Mouse (Mus musculus) forebrain, embryonic 15.5 days (tissue): ENCODE data around the gene 1190005I06Rik. TPM values are rescaled to one million over a fixed set of nuclear protein-coding genes. Genes with fewer than 3 reads are reported as not detected.

Experiments
- ATAC-seq: fragments of 200-750 bp; cut with Nextera tagmentation; replicated peaks from 2 replicates; pipeline ENCODE4 v1.8.0; 2017; ENCODE audit warnings: mild to moderate bottlenecking, moderate TSS enrichment, moderate library complexity
- H3K27ac ChIP-seq: fragments of 300-500 bp; sonication (generic); replicated peaks from 2 replicates; pipeline ENCODE4 v1.5.1; 2015; ENCODE audit warnings: mild to moderate bottlenecking, inconsistent platforms
- H3K27me3 ChIP-seq: fragments of 300-500 bp; sonication (generic); 2 replicates; pipeline ENCODE4 v1.6.1; 2015; ENCODE audit warnings: inconsistent platforms
- H3K36me3 ChIP-seq: fragments of 300-500 bp; sonication (generic); 2 replicates; pipeline ENCODE4 v1.6.1; 2015; ENCODE audit warnings: mild to moderate bottlenecking, inconsistent platforms
- H3K4me1 ChIP-seq: fragments of 300-500 bp; sonication (generic); 2 replicates; pipeline ENCODE4 v1.6.1; 2015; ENCODE audit warnings: inconsistent platforms
- H3K4me2 ChIP-seq: fragments of 300-500 bp; sonication (generic); replicated peaks from 2 replicates; pipeline ENCODE4 v1.6.1; 2015; ENCODE audit warnings: mild to moderate bottlenecking, inconsistent platforms
- H3K4me3 ChIP-seq: fragments of 300-500 bp; sonication (generic); 2 replicates; pipeline ENCODE4 v1.5.1; 2015; ENCODE audit warnings: mild to moderate bottlenecking, inconsistent platforms
- H3K9ac ChIP-seq: fragments of 300-500 bp; sonication (generic); replicated peaks from 2 replicates; pipeline ENCODE4 v1.6.1; 2015; ENCODE audit warnings: mild to moderate bottlenecking, inconsistent platforms
- H3K9me3 ChIP-seq: fragments of 300-500 bp; sonication (generic); 2 replicates; pipeline ENCODE4 v1.6.1; 2016; ENCODE audit warnings: inconsistent platforms
- WGBS: fragments of 180-500 bp; shearing (Covaris S2); methylation state at CpG from one replicate; pipeline ENCODE4 v1.1.7; 2015; ENCODE audit warnings: mixed read lengths; 5-methylcytosine and 5-hydroxymethylcytosine counted together
- polyA plus RNA-seq: library from polyadenylated mRNA; unstranded; fragments of >200 nt; fragmentation: Nextera tagmentation; extraction: Ambion mirVana; gene quantifications from 2 replicates; pipeline ENCODE4 v1.2.1, GENCODE M21; 2015

The 1190005I06Rik gene
- polyA plus RNA-seq, 1 experiment from 2014 or later, result 11.3 TPM

DNA sequence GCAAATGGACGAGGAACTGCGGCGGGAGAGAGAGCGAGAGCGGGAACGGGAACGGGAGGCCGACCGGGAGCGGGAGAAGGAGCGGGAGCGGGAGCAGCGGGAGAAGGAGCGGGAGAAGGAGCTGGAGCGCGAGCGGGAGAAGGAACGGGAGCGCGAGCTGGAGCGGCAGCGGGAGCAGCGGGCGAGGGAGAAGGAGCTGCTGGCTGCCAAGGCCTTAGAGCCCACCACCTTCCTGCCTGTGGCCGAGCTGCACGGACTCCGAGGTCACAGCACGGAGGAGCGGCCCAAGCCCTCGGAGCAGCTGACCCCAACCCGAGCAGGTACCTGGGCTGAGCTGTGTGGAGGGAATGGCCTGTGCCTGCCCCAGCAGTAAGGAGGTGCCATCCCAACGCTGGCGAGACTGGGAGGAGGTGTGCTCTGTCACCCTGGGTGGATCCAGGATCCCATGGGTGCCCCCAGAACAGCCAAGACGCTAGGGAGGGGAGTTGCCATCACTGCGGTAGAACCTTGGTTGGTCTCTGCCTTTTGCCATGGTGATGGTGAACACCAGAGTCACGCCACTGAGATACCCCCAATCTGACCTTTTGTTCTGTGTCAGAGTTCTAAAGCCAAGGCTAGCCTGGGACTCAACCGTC lies 79.2 kb downstream of the 1190005I06Rik start:
- peaks cover 55% of the 10 kb centered on the region for H3K36me3 ChIP-seq
- H3K4me2 ChIP-seq, result no peak overlapping the region
- WGBS, result 97% methylated on average over 37 of the region's 37 CpGs
- H3K4me3 ChIP-seq, result no peak overlapping the region
- H3K27ac ChIP-seq, result no peak overlapping the region
- no peak for ATAC-seq
- peaks cover 46% of the 10 kb centered on the region for H3K4me1 ChIP-seq
- no peaks in the 10 kb centered on the region for H3K27me3 ChIP-seq
- no peaks in the 10 kb centered on the region for H3K9me3 ChIP-seq
- H3K9ac ChIP-seq, result no peak overlapping the region

DNA sequence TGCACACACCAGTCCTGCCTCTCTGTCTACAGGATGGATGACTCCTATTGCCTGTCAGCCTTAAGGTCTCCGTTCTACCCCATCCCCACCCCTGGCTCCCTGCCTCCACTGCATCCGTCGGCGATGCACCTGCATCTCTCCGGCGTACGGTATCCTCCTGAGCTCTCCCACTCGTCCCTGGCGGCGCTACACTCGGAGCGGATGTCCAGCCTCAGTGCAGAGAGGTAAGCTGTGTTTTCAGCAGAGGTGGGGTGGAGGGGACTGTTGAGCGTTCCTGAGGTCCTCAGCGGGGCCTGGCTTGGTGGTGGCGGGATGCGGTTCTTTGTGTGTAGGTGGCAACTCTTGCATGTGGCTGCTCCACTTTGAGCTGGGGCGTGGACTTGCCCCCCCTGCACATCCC lies 79.7 kb downstream of the 1190005I06Rik start:
- no peak overlapping the region for H3K4me3 ChIP-seq
- peaks cover 49% of the 10 kb centered on the region for H3K36me3 ChIP-seq
- no peaks in the 10 kb centered on the region for H3K27me3 ChIP-seq
- no peaks in the 10 kb centered on the region for H3K9me3 ChIP-seq
- no peak for ATAC-seq
- WGBS, result 93% methylated on average over 17 of the region's 17 CpGs
- peaks cover 51% of the 10 kb centered on the region for H3K4me1 ChIP-seq
- no peak overlapping the region for H3K9ac ChIP-seq
- no peak overlapping the region for H3K4me2 ChIP-seq
- no peak overlapping the region for H3K27ac ChIP-seq

DNA sequence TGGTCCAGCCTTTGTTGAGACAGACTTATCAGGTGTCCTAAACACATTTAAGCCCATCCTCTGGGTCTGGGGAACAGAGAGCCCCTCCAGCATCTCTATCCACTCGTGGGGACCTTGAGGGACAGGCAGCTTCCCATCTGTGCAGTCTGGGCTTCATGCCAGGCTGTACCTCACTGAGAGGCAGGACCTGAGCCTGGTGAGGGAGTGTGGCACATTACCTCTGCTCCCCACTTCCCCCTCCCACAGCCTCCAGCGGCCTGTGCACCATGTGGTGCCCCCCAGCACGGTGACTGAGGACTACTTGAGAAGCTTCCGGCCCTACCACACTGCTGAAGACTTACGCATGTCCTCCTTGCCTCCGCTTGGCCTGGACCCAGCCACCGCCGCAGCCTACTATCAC lies 80.8 kb downstream of the 1190005I06Rik start:
- H3K4me3 ChIP-seq, result no peak overlapping the region
- peaks cover 62% of the 10 kb centered on the region for H3K4me1 ChIP-seq
- no peaks in the 10 kb centered on the region for H3K9me3 ChIP-seq
- no peak overlapping the region for H3K9ac ChIP-seq
- H3K27me3 ChIP-seq, result no peaks in the 10 kb centered on the region
- 74% methylated on average over 8 of the region's 8 CpGs for WGBS
- peaks cover 39% of the 10 kb centered on the region for H3K36me3 ChIP-seq
- no peak for ATAC-seq
- peak overlapping the region; percentile 81; the same call in 1 of the 2 replicates for H3K27ac ChIP-seq
- no peak overlapping the region for H3K4me2 ChIP-seq

DNA sequence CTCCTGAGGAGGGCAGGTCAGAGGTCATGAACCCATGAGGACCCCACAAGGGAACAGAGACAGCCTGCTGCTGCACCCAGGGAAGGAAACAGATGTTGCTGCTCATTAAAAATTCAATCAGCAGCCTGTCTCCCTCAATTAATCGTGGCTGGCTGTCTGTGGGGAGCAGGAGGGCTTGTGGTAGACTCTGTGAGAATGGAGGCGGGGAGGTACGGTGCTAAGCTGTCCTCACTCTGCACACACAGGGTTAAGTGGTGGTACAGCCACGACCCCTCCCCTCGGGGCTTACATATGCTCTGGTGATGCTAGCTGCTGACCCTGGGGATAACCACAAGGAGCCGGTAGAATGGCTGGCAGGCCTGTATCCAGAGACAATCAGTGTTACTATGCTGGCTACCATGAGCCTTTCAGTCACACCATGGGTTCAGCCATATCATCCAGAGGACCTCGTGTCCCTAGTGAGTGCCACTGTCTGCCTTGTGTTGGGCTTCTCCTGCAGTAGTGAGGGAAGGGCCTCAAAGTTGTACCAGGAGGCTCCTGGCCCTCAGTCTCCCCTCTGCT lies 82.2 kb downstream of the 1190005I06Rik start:
- Histone ChIP-seq H3K4me2 (no peak overlapping the region), H3K4me3 (no peak overlapping the region), H3K27me3 (no peaks in the 10 kb centered on the region), H3K4me1 (peaks cover 71% of the 10 kb centered on the region), H3K9ac (no peak overlapping the region), H3K9me3 (no peaks in the 10 kb centered on the region), H3K27ac (peak overlapping the region; percentile 81), H3K36me3 (peaks cover 31% of the 10 kb centered on the region)
- WGBS, result 13% methylated on average over 7 of the region's 7 CpGs
- no peak for ATAC-seq

DNA sequence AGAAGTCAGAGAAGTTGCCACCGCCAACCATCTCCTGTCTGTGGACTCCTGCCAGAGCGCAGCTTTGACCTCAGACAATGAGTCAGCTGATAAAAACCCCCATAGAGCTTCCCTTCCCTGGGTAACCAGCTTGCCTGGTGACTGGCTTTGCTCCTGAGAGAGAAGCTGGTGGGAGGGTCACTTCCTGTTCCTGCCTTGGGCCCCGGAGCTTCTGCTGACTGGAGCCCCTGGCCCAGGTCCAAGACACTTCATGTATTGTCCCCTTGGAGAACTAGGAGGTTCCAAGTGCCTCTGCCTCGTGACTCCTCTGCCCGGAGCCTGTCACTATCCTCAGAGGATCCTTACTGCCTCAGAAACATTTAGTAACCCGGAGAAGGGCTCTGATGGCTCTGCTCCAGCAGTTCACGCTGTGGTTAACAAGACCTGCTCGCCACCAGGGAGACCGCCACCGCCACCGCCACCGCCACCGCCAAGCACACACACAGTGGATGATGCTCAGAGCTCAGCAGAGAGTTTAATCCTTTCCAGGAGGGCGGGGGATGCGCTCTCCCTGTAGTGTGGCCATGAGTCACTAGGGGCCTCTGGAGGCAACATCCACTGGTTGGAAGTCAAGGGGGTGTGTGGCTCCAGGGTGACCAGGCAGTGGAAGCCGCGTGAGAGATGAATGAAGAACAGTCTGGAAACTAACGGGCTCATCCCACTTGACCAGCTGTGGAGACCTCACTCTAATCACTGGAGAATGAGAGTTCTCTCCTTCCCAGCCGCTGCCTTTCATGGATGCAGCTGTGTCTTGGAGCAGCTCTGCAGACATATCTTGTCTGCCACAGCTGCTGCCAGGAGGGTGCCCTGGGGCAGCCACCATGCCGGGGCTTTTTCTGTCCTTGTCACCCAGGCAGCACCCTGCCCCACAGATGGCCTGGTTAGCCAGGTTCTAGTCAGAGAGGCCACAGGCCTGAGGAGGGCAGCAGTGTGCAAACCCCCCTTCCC lies 83.3 kb downstream of the 1190005I06Rik start:
- Histone ChIP-seq H3K27ac (peak overlapping the region; percentile 81), H3K4me1 (peaks cover 79% of the 10 kb centered on the region), H3K9me3 (no peaks in the 10 kb centered on the region), H3K4me3 (no peak overlapping the region), H3K4me2 (no peak overlapping the region), H3K27me3 (no peaks in the 10 kb centered on the region), H3K9ac (no peak overlapping the region), H3K36me3 (peaks cover 23% of the 10 kb centered on the region)
- no peak for ATAC-seq
- 9% methylated on average over 20 of the region's 20 CpGs for WGBS

DNA sequence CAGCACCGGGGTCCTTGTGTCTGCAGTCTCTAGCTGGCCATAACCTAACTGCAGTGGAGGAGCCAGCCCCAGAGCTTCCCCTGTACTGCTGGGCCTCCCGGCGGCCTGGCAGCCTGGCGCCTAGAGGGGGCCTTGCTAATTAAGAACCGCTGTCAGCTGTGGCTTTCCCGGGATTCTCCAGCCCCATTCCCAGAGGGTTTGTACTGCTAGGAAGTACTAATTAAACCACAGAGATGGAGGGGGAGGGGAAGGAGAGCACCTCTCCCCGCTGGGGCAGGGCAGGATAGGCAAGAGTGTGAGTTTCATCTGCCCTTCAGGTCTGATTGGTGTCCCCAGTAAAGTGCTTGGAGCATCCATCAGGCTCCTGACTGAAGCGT lies 84.1 kb downstream of the 1190005I06Rik start:
- ATAC-seq, result peak; percentile 42
- Histone ChIP-seq H3K27me3 (no peaks in the 10 kb centered on the region), H3K4me2 (no peak overlapping the region), H3K36me3 (peaks cover 15% of the 10 kb centered on the region), H3K9ac (0 out of 2 replicates have a peak overlapping the region, but pooled peaks have one; percentile 0), H3K4me3 (no peak overlapping the region), H3K4me1 (peaks cover 87% of the 10 kb centered on the region), H3K27ac (peak overlapping the region; percentile 81), H3K9me3 (no peaks in the 10 kb centered on the region)
- WGBS, result 3% methylated on average over 8 of the region's 8 CpGs

DNA sequence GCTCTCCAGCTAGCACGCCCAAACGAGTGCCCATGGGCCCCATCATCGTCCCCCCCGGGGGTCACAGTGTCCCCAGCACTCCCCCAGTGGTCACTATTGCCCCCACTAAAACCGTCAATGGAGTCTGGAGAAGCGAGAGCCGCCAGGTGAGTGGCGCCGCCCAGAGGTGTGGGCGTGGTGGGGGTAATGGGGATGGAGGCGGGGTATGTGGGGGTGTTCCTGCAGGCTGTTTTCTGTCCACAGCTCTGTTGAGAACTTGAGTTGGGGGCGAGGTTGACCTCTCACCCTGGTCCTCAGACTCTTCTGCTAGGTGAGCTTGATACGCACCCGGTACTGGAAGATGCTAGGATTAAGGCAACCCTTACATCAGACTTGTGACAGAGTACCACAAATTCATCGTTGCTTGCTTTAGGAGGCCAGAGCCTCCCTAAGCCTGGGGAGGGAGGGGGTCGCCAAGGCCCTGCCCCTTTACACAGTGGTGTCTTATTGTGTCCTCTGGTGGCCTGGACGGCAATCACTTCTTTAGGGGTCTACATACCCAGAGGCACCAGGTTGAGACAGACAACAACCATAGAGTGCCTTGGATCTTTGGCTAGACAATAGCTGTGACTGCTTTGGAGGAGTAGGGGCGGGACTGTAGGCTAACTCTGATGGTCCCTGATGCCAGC lies 84.6 kb downstream of the 1190005I06Rik start:
- no peaks in the 10 kb centered on the region for H3K9me3 ChIP-seq
- 0 out of 2 replicates have a peak overlapping the region, but pooled peaks have one; percentile 0 for H3K9ac ChIP-seq
- 66% methylated on average over 18 of the region's 18 CpGs for WGBS
- H3K27ac ChIP-seq, result peak overlapping the region; percentile 81
- no peak overlapping the region for H3K4me2 ChIP-seq
- no peak overlapping the region for H3K4me3 ChIP-seq
- peaks cover 93% of the 10 kb centered on the region for H3K4me1 ChIP-seq
- H3K27me3 ChIP-seq, result no peaks in the 10 kb centered on the region
- peaks cover 10% of the 10 kb centered on the region for H3K36me3 ChIP-seq
- peak; percentile 2 for ATAC-seq

DNA sequence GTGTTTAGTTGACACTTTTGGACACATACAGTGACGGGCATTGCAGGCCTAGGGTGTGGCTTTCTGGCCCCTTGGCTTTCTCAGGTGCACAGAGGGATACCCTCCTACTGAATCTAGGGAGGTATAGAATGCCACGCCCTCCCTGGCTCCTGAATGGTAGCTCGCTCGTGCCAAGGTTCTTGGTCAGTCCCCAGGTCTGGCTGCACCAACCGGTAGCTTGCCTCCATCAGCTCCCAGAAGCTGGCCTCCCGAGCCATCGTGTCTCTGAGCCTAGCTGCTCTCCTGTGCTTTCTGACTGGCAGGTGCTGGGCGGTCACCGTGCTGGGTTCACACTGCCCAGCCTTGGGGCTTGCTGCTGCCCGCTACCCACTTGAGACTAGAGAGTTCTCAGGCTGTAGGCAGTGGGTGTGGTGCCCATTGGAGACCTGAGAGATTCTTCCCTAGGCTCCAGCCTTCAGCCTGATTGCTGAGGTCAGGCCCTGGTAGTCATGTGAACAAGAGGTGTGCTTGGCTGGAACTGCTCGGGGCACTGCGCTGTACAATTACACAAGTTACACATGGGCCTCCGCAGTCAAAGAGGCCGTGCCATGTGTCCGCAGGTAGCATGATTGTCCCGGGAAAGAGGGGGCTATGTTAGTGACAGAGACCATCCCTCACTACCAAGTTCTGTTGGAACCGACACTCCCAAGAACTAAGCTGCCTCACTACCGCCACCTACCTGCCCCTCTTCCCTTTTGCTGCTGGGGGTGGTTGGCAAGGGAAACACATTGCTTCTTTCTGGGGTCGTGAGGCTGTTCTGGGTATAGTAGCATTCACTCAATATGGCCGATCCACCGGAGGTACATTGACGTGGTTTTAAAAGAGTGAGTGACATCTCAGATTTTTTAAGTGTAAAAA lies 85.6 kb downstream of the 1190005I06Rik start:
- no peak overlapping the region for H3K4me3 ChIP-seq
- no peak for ATAC-seq
- WGBS, result 81% methylated on average over 22 of the region's 22 CpGs
- H3K27ac ChIP-seq, result peak overlapping the region; percentile 81
- H3K36me3 ChIP-seq, result no peaks in the 10 kb centered on the region; the same call in 1 of the 2 replicates
- H3K9ac ChIP-seq, result no peak overlapping the region
- H3K27me3 ChIP-seq, result no peaks in the 10 kb centered on the region
- H3K9me3 ChIP-seq, result no peaks in the 10 kb centered on the region
- no peak overlapping the region for H3K4me2 ChIP-seq
- peaks cover 100% of the 10 kb centered on the region for H3K4me1 ChIP-seq

DNA sequence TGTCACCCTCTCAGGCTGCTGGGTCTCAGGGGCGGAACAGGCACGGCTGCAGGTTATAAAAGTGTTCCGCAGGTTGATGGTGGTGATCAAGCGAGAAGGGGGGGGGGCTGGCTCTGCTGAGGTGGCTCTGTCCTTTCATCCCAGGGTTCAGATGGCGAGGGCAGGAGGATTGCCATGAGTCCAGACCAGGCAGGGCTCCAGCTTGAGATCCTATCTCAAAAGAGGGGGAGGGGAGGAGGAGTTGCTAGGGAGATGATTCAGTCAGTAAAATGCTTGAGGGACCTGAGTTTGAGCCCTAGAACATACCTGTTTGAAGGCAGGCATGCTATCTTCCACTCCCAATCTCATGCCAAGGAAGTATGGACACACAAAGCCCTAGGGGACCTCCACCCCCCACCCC lies 86.9 kb downstream of the 1190005I06Rik start:
- Histone ChIP-seq H3K9ac (no peak overlapping the region), H3K4me2 (no peak overlapping the region), H3K9me3 (no peaks in the 10 kb centered on the region), H3K4me3 (no peak overlapping the region), H3K27ac (0 out of 2 replicates have a peak overlapping the region, but pooled peaks have one; percentile 89), H3K27me3 (no peaks in the 10 kb centered on the region), H3K4me1 (peaks cover 100% of the 10 kb centered on the region), H3K36me3 (no peaks in the 10 kb centered on the region)
- no peak for ATAC-seq
- 69% methylated on average over 5 of the region's 5 CpGs for WGBS

DNA sequence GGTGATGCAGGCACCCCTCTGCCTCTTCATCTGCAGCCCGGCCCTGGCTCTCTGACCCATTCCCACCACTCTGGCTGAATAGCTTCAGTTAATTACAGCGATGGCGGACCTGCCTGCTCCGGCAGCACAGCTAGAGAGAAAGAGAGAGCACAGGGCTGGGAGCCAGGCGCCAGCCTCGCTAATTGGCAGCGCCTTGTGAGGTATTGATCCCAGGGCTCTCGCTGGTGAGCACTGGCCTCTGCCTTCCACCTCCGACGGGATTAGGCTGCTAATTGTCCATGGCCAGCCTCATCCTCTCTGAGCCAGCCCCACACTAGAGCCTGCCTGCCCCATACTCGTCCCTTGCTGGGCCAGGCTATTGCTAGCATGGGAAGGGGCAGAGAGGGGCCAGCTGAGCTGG lies 87.8 kb downstream of the 1190005I06Rik start:
- peaks cover 100% of the 10 kb centered on the region for H3K4me1 ChIP-seq
- no peak overlapping the region for H3K9ac ChIP-seq
- no peak overlapping the region for H3K4me3 ChIP-seq
- H3K4me2 ChIP-seq, result peak overlapping the region; percentile 10; the same call in 1 of the 2 replicates
- no peaks in the 10 kb centered on the region for H3K36me3 ChIP-seq
- peak overlapping the region; percentile 89 for H3K27ac ChIP-seq
- ATAC-seq, result peak; percentile 19
- H3K27me3 ChIP-seq, result no peaks in the 10 kb centered on the region
- WGBS, result 6% methylated on average over 11 of the region's 11 CpGs
- H3K9me3 ChIP-seq, result no peaks in the 10 kb centered on the region
